Mouse (Mus musculus) adrenal gland, postnatal 10 days (tissue): ENCODE data around the gene Gm39653. TPM values are rescaled to one million over a fixed set of nuclear protein-coding genes. Genes with fewer than 3 reads are reported as not detected.
A peak's percentile ranks its signal among the peaks of the same experiment; 100 is the strongest.
"Not testable (repeated sequence)": the region's sequence is repeated elsewhere in the genome, so short reads cannot be mapped to it uniquely, and the experiment has no call there.

Experiments
- DNase-seq: peaks from one replicate; pipeline ENCODE4 v3.0.0; 2021; ENCODE audit warnings: mixed read lengths
- long read RNA-seq, 2 experiments: library from polyadenylated mRNA; stranded (forward); transcript quantifications; one replicate each; pipeline ENCODE4 v2.0.0; 2021
- total RNA-seq, 2 experiments: library from RNA; stranded (reverse); gene quantifications; 2 replicates each; pipeline ENCODE4 v1.2.3; 2021

Gene Gm39653
- not detected for total RNA-seq
- long read RNA-seq, experiment 1, result 0 reads
- long read RNA-seq, experiment 2, result 0 reads

- DNase-seq, result no peak
Measured at GRCm38 (mm10) chr1:63615668-63616067, at the start of gene Gm39653. Gm39653 (plus strand) TSS chr1:63615968.

DNA sequence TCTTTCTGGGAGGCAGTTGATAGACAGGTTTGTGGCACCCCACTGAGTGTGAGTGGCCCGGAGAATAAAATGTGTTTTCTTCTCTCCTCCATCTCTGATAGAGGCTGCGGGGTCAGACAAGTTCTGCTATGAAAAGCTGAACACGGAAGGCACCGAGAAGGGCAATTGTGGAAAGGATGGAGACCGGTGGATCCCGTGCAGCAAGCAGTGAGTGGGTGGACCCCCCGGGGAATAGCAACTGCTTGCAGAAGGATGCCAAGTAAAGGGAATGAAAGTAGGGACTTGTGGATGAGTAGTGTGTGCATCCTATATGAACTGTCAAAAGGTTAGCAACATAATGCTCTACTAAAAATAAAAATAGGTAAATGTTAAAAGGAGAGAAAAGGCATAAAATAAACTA lies 49.3 kb upstream of the Gm39653 start:
- DNase-seq, result no peak

DNA sequence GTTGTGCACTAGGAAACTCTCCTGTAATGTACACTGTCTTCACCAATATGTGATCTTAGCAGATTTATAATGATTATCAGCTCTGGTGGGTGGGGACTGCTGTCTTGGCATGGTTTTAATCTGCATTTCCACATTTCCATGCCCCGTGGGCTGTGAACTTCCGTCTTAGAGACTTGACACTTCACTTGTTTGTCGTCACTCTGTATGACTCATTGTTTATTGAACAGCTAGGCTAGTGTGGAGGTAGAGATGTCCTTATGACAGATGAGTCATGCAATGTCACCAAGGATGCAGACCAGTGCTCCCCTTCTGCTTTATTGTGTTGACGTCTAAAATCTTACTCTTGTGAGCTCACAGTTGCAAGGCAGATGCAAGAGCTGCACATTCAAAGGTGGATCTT lies 48.7 kb upstream of the Gm39653 start:
- DNase-seq, result no peak

GRCm38 (mm10) chr1:63572229-63572628 lies 43.5 kb upstream of the Gm39653 start:
- DNase-seq, result no peak

GRCm38 (mm10) chr1:63573432-63573831 lies 42.3 kb upstream of the Gm39653 start:
- peak; percentile 42 for DNase-seq

DNA sequence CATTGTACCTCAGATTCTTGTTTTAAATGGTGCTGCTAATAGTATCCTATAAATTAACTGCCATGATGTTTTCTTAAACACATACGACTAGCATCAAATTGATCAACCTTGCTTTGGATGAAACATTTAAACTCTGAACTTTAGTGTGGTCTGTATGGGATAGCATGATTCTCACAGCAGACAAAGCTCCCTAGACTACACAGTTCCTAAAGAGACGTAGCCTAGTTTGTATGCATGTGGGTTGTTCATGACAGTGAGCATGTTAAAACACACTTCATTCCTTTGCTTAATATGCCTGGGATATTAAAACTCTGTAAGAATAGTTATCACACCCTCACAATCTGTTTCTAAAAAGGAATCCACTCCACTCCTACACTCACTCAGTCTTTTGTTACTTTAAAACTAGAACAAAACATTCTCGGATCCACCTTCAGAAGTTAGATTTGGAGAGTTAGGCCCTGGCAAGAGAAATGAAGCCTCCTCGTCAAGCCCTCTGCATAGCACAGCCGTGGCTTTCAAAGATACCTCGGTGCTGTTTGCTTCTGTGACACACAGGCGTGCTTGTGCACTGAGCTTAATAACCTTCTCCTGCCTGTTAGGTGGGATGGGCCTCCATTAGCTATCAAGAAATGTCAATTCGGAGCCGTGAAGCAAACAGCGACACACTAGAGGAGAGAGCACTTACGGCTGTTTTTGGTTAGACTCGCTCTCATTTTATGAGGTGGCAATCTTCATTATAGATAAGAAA lies 41.7 kb upstream of the Gm39653 start:
- DNase-seq, result no peak

DNA sequence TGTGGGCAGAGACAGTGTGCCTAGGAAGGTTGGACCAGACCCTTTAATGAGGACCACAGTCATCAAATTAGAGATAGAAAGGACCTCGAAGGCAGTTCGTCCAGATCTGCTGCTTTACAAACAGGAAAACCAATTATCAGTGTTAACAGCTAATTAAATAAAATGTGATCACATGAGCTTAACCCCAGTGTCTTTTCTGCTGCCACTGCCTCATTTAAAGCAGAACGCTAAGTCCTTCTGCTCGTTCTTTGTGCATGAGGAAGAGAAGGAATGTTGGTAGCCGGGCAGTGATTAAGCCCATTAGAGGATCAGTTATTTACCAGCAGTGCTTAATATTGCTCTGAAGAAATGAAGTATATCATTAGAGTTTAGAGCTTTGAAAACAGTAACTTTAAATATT lies 39.0 kb upstream of the Gm39653 start:
- DNase-seq, result no peak

- DNase-seq, result no peak
Measured at GRCm38 (mm10) chr1:63579153-63579552, 36.6 kb upstream of the Gm39653 start.

- DNase-seq, result no peak
Measured at GRCm38 (mm10) chr1:63586869-63587268, 28.9 kb upstream of the Gm39653 start.

DNA sequence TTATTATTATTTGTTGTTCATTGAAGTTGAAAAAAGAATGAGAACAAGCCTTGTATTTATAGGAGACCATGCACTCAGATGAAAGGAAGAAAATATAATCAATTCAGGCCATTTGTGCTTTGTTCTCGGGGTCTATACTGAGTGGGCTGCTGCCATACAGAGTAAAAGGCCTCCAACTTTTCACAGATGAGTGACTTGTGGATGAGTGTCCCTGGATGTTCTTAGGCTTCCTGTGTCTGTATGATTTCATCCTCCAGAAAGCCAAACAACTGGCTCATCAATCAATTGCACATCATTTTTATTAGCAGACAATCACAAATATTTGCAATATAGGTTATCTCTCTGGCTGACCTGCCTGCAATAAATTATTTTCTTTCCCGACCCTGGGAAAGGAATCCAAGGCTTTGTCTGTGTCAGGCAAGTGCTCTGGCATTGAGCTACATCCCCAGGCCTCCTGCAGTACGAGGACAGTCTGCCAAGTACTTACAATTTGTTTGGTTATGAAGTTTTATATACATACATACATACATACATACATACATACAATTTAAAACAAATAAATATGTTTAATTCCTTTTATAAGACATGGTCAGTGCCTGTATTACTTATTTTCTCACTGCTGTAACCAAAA lies 11.8 kb upstream of the Gm39653 start:
- DNase-seq, result peak; percentile 8

DNA sequence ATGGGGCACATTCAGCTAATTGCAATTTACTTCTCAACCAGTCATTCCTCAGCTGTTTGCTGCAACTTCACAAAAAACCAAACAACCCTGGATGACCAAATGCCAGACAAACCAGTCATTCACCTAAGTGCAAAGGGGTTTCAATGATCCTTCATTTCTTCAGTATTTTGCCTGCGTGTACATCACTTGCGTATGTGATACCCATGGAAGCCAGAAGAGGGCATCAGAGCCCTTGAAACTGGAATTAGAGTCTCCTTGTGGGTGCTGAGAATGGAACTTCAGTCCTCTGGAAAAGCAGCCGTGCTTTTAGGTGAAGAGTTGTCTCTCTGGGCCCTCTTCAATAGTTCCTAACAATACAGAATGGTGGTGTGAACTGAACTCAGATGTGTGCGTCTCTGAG lies 6.2 kb upstream of the Gm39653 start:
- no peak for DNase-seq

DNA sequence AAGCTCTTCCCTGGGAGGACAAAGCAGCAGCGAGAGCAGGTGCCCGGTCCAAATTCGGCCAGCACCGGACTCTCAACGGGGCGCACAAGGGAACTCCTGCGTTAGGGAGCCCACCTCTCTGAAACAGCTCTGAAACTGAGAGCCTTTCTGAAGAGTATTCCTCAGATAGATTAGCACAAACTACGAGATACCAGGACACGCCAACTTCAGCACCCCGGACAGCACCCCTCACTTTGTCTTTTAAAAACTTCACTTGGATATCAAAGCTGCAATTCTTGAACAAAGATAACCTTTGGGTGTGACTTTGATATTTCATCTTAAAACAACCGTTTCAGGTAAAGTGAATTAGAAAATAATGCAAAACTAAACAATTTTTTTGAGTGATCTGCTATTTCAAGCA lies 1.2 kb upstream of the Gm39653 start:
- peak; percentile 84 for DNase-seq

- peak; percentile 4 for DNase-seq
Measured at GRCm38 (mm10) chr1:63628211-63628610, 12.4 kb downstream of the Gm39653 start.

DNA sequence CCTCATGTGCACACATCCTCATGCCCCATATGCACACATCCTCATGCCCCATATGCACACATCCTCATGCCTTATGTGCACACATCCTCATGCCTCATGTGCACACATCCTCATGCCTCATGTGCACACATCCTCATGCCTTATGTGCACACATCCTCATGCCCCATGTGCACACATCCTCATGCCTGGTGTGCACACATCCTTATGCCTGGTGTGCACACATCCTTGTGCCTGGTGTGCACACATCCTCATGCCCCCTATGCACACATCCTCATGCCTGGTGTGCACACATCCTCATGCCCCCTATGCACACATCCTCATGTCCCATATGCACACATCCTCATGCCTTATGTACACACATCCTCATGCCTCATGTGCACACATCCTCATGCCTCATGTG lies 14.6 kb downstream of the Gm39653 start:
- DNase-seq, result not testable (repeated sequence)

DNA sequence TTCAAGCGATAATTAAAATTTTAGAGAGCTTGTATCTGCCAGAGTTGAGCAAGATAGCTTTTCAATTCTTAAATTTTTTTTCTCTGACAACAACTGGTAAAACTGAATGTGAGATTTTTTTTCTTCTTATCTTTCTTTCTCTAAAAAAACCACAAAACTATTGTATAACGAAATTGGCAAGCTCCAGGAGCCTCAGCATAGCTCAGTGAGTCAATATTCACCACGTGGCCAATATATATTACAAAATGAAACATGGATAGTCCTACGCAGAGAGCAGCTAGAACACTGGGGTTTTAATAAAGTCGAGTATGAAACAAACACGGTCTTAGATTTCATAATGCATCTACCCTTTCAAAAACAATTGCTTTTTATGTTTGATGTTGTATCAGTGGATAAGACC lies 24.2 kb downstream of the Gm39653 start:
- no peak for DNase-seq

- DNase-seq, result peak; percentile 70
Measured at GRCm38 (mm10) chr1:63658016-63658415, 42.2 kb downstream of the Gm39653 start.

DNA sequence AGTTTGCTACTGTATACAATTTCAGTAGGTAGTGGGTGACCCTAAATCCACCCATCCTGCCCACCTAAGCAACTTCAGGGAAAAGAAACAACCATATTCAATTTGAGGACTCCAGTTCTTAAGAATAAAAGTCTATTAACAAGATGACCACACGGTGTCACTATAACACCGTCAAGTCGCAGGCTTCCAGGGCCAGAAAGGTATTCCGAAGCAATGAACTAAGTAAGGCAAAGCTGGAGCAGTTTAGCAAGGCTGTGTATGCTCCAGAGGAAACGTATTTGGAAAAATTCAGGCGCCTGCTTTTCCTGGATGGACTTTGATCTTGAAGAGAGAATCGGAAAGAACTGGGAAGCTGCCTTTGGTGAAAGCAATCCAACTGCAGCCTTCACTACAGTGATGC lies 43.8 kb downstream of the Gm39653 start:
- DNase-seq, result peak; percentile 44

GRCm38 (mm10) chr1:63666089-63666488 lies 50.3 kb downstream of the Gm39653 start:
- no peak for DNase-seq

GRCm38 (mm10) chr1:63667201-63667948 lies 51.6 kb downstream of the Gm39653 start:
- DNase-seq, result no peak

GRCm38 (mm10) chr1:63667949-63668851 lies 52.4 kb downstream of the Gm39653 start:
- no peak for DNase-seq

- no peak for DNase-seq
Measured at GRCm38 (mm10) chr1:63668852-63669160, 53.0 kb downstream of the Gm39653 start.
